10 mouse cellular contexts compared by ENCODE assay signal in genomic region chr5:142362894-142363293, GRCm38 (mm10). TPM values are rescaled to one million over a fixed set of nuclear protein-coding genes. Genes with fewer than 3 reads are reported as not detected.
DNase-seq lines count a peak whose midpoint lies in the region; ATAC-seq and TF ChIP-seq lines count a peak whose summit lies in the region.
"Had no signal": no experiment of that assay in that cellular context is flagged by ENCODE, and none has a peak within 500 bp of the region (broad histone marks: within the 10 kb centered on the region; RNA-seq: fewer than 3 reads in every experiment).

No protein-coding gene starts in this region.

- TF ChIP-seq CTCF in forebrain, postnatal 0 days (IDR thresholded peaks at IDR 0.05; ENCODE audit: low read depth): no peak

- H3K9ac ChIP-seq in forebrain, postnatal 0 days: no peak overlapping the region
- H3K9ac ChIP-seq: liver, postnatal 0 days; stomach, embryonic 15.5 days had no signal

- H3K27ac ChIP-seq in forebrain, postnatal 0 days (ENCODE audit: low read depth, low read length): no peak overlapping the region
- H3K27ac ChIP-seq: stomach, embryonic 15.5 days had no signal

- H3K4me3 ChIP-seq in forebrain, postnatal 0 days (ENCODE audit: low read depth, low read length): no peak overlapping the region
- H3K4me3 ChIP-seq: stomach, embryonic 15.5 days had no signal

- ATAC-seq in forebrain, postnatal 0 days: peak; percentile 5; the same call in 1 of the 2 replicates
- ATAC-seq: liver, postnatal 0 days had no signal

- WGBS in forebrain, postnatal 0 days: 38% methylated on average over 3 of the region's 3 CpGs

- H3K36me3 ChIP-seq in forebrain, postnatal 0 days (ENCODE audit: insufficient read depth): no peaks in the 10 kb centered on the region
- H3K36me3 ChIP-seq: stomach, embryonic 15.5 days had no signal

- H3K9me3 ChIP-seq in forebrain, postnatal 0 days (ENCODE audit: low read length): no peaks in the 10 kb centered on the region
- H3K9me3 ChIP-seq: stomach, embryonic 15.5 days had no signal

- DNase-seq in heart, adult 11 months: peak; percentile 91
- DNase-seq in heart, postnatal 36 days: no peak
- peak; percentile 31 for DNase-seq in lung, postnatal 10 days
- no peak for DNase-seq in lung, adult 18-20 months
- DNase-seq in forebrain, postnatal 0 days: peak; percentile 73
- DNase-seq in retina, postnatal 1 day: peak; percentile 94
- DNase-seq in left cerebral cortex, adult 9 months (ENCODE audit: low spot score in 2 of 2): no peak
- DNase-seq in ovary, postnatal 10 days (ENCODE audit: low spot score): no peak
- DNase-seq: liver, postnatal 0 days had no signal

- intact Hi-C loops in heart, postnatal 36 days (cut with DNase I): no loop called here

- no peaks in the 10 kb centered on the region for H3K27me3 ChIP-seq in forebrain, postnatal 0 days (ENCODE audit: insufficient read depth, low read length)
- H3K27me3 ChIP-seq: stomach, embryonic 15.5 days had no signal

- H3K4me2 ChIP-seq in forebrain, postnatal 0 days (ENCODE audit: low read depth): no peak overlapping the region
- H3K4me2 ChIP-seq: stomach, embryonic 15.5 days had no signal

- H3K4me1 ChIP-seq in forebrain, postnatal 0 days (ENCODE audit: insufficient read depth): peaks cover 5% of the 10 kb centered on the region

RNA-seq across cellular contexts. Expression of gene Foxk1, which starts 38.4 kb away (rescaled TPM):
- total RNA-seq in heart, postnatal 36 days (2021): 10 to 100 TPM; 15.7 to 15.8 TPM
- 13.8 and 19.0 TPM in 2 replicates for total RNA-seq in forebrain, postnatal 0 days (2014; rRNA removed)
- 3.2 and 5.0 TPM in 2 replicates for polyA plus RNA-seq in forebrain, postnatal 0 days (2015; fragmentation: Nextera tagmentation; extraction: Ambion mirVana)

Comparison
In these comparisons a context has a peak if more than half of its experiments do, and no peak if none do; other contexts are left out.
1. DNase-seq: peak in heart, adult 11 months (single experiment), lung, postnatal 10 days (single experiment), forebrain, postnatal 0 days (single experiment) and retina, postnatal 1 day (single experiment); none in heart, postnatal 36 days (0 of 2), lung, adult 18-20 months (0 of 2), left cerebral cortex, adult 9 months (0 of 2) and ovary, postnatal 10 days (single experiment).